Mouse (Mus musculus) heart, postnatal 0 days (tissue): ENCODE data around the gene D5Ertd579e. TPM values are rescaled to one million over a fixed set of nuclear protein-coding genes. Genes with fewer than 3 reads are reported as not detected.
A peak's percentile ranks its signal among the peaks of the same experiment; 100 is the strongest.
"Not testable (repeated sequence)": the region's sequence is repeated elsewhere in the genome, so short reads cannot be mapped to it uniquely, and the experiment has no call there.

Experiments
- ATAC-seq: fragments of 200-750 bp; cut with Nextera tagmentation; 2 replicates; pipeline ENCODE4 v1.8.0; 2017; ENCODE audit warnings: low read depth, moderate number of reproducible peaks, moderate library complexity; ENCODE audit not compliant: insufficient read depth
- DNase-seq: peaks from one replicate; pipeline ENCODE4 v3.0.0-alpha.2; 2016; ENCODE audit warnings: low spot score
- H3K27ac ChIP-seq: fragments of 300-500 bp; sonication (generic); 2 replicates; pipeline ENCODE4 v1.5.1; 2014; ENCODE audit warnings: low read depth, mild to moderate bottlenecking
- H3K27me3 ChIP-seq: fragments of 300-500 bp; sonication (generic); 2 replicates; pipeline ENCODE4 v1.6.1; 2014; ENCODE audit warnings: low read length, mixed read lengths; ENCODE audit not compliant: control insufficient read depth, insufficient read depth
- H3K36me3 ChIP-seq: fragments of 300-500 bp; sonication (generic); replicated peaks from 2 replicates; pipeline ENCODE4 v1.6.1; 2014; ENCODE audit warnings: low read length, mixed read lengths; ENCODE audit not compliant: control insufficient read depth, insufficient read depth
- H3K4me1 ChIP-seq: fragments of 300-500 bp; sonication (generic); 2 replicates; pipeline ENCODE4 v1.6.1; 2014; ENCODE audit warnings: antibody characterized with exemption; ENCODE audit not compliant: control insufficient read depth, insufficient read depth
- H3K4me2 ChIP-seq: fragments of 300-500 bp; sonication (generic); 2 replicates; pipeline ENCODE4 v1.6.1; 2014; ENCODE audit warnings: low read depth, mild to moderate bottlenecking, low read length, moderate library complexity
- H3K4me3 ChIP-seq: fragments of 300-500 bp; sonication (generic); 2 replicates; pipeline ENCODE4 v1.5.1; 2014; ENCODE audit warnings: low read depth, low read length
- H3K9ac ChIP-seq: fragments of 300-500 bp; sonication (generic); replicated peaks from 2 replicates; pipeline ENCODE4 v1.6.1; 2014; ENCODE audit warnings: low read depth, low read length, mixed read lengths
- H3K9me3 ChIP-seq: fragments of 300-500 bp; sonication (generic); replicated peaks from 2 replicates; pipeline ENCODE4 v1.6.1; 2016; ENCODE audit warnings: low read length; ENCODE audit not compliant: control insufficient read depth
- CTCF ChIP-seq: IDR thresholded peaks from 2 replicates; pipeline ENCODE4 v1.5.1; 2016; ENCODE audit warnings: antibody characterized with exemption, control low read depth, low read depth
- EP300 ChIP-seq: IDR thresholded peaks from 2 replicates; pipeline ENCODE4 v1.6.1; 2016; ENCODE audit warnings: antibody characterized with exemption, low read depth
- WGBS: fragments of 180-500 bp; shearing (Covaris S2); extraction: QIAGEN DNeasy Blood & Tissue Kit; methylation state at CpG from one replicate; pipeline ENCODE4 v1.1.7; 2014; 5-methylcytosine and 5-hydroxymethylcytosine counted together
- polyA plus RNA-seq: library from polyadenylated mRNA; unstranded; fragments of >200 nt; fragmentation: Nextera tagmentation; extraction: Ambion mirVana; gene quantifications from 2 replicates; pipeline ENCODE4 v1.2.1, GENCODE M21; 2015
- total RNA-seq: library from RNA; depleted of rRNA; stranded (reverse); fragments of >200 nt; gene quantifications from 2 replicates; pipeline ENCODE4 v1.2.3, GENCODE M21; 2014; ENCODE audit warnings: low replicate concordance

D5Ertd579e gene
- total and polyA plus RNA-seq, 2 experiments from 2014 or later, result 28.5 to 52.6 TPM

- Histone ChIP-seq H3K27me3 (no peaks in the 10 kb centered on the region), H3K4me1 (peaks cover 17% of the 10 kb centered on the region; the same call in 1 of the 2 replicates), H3K9me3 (no peaks in the 10 kb centered on the region), H3K4me2 (no peak overlapping the region), H3K4me3 (no peak overlapping the region), H3K36me3 (peaks cover 19% of the 10 kb centered on the region), H3K9ac (no peak overlapping the region), H3K27ac (peak overlapping the region; percentile 20; the same call in 1 of the 2 replicates)
- no peak for DNase-seq
- TF ChIP-seq CTCF (no peak), EP300 (no peak)
- WGBS, result 44% methylated on average over 2 of the region's 2 CpGs
- no peak for ATAC-seq
These were observed 32.5 kb downstream of the D5Ertd579e start for GRCm38 (mm10) chr5:36663329-36663728.

DNA sequence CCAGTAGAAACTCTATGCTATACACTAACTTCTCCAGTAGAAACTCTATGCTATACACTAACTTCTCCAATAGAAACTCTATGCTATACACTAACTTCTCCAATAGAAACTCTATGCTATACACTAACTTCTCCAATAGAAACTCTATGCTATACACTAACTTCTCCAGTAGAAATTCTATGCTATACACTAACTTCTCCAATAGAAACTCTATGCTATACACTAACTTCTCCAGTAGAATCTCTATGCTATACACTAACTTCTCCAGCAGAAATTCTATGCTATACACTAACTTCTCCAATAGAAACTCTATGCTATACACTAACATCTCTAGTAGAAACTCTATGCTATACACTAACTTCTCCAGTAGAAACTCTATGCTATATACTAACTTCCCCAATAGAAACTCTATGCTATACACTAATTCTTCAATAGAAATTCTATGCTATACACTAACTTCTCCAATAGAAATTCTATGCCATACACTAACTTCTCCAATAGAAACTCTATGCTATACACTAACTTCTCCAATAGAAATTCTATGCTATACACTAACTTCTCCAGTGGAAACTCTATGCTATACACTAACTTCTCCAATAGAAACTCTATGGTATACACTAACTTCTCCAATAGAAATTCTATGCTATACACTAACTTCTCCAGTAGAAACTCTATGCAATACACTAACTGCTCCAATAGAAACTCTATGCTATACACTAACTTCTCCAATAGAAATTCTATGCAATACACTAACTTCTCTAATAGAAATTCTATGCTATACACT, 34.7 kb downstream of the D5Ertd579e start:
- H3K27me3 ChIP-seq, H3K4me2 ChIP-seq, H3K27ac ChIP-seq, H3K9me3 ChIP-seq, H3K9ac ChIP-seq, H3K4me3 ChIP-seq, ATAC-seq, DNase-seq: not testable (repeated sequence)
- Histone ChIP-seq H3K36me3 (peaks cover 12% of the 10 kb centered on the region; the same call in 1 of the 2 replicates), H3K4me1 (peaks cover 17% of the 10 kb centered on the region; the same call in 1 of the 2 replicates)

DNA sequence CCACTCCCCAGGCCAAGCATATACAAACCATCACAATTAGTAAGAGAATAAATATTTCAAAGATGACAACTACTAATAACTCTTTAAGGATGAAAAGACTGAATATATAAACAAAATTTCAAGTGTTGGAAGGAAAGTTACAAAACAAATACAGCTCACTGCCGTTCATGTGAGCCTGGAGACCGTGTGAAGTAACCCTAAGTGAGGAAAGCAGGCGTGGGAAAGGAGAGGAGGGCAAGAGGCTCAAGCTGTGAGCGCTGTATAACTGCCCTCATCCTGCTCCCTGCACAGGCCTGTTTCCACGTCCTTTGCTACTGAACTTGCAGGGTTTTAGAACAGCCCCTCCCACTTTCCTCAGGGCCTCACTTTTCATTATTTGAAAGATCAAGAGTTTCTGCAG, 70.2 kb downstream of the D5Ertd579e start:
- DNase-seq, result no peak
- ATAC-seq, result no peak
- WGBS, result 72% methylated on average over 5 of the region's 5 CpGs

GRCm38 (mm10) chr5:36623670-36624069, 72.2 kb downstream of the D5Ertd579e start:
- Histone ChIP-seq H3K9ac (no peak overlapping the region), H3K4me1 (peaks cover 15% of the 10 kb centered on the region), H3K4me3 (no peak overlapping the region), H3K27me3 (no peaks in the 10 kb centered on the region), H3K27ac (no peak overlapping the region), H3K4me2 (no peak overlapping the region), H3K9me3 (no peaks in the 10 kb centered on the region), H3K36me3 (peaks cover 15% of the 10 kb centered on the region)
- TF ChIP-seq EP300 (no peak), CTCF (no peak)
- no peak for ATAC-seq
- no peak for DNase-seq
- 85% methylated on average over 5 of the region's 5 CpGs for WGBS

More for the DNA sequence above, 70.2 kb downstream of the D5Ertd579e start:
- H3K4me3 ChIP-seq, result no peak overlapping the region
- H3K9me3 ChIP-seq, result no peaks in the 10 kb centered on the region
- TF ChIP-seq CTCF (no peak), EP300 (no peak)
- H3K4me2 ChIP-seq, result no peak overlapping the region
- H3K9ac ChIP-seq, result no peak overlapping the region
- peaks cover 23% of the 10 kb centered on the region for H3K36me3 ChIP-seq
- H3K27ac ChIP-seq, result no peak overlapping the region
- H3K27me3 ChIP-seq, result no peaks in the 10 kb centered on the region
- H3K4me1 ChIP-seq, result peaks cover 7% of the 10 kb centered on the region

- WGBS, result 31% methylated on average over 5 of the region's 5 CpGs
- peak overlapping the region; percentile 92 for H3K27ac ChIP-seq
- no peaks in the 10 kb centered on the region for H3K9me3 ChIP-seq
- H3K9ac ChIP-seq, result peak overlapping the region; percentile 46
- DNase-seq (peak; percentile 48), ATAC-seq (peak; percentile 64)
- H3K4me2 ChIP-seq, result peak overlapping the region; percentile 58
- peak overlapping the region; percentile 31 for H3K4me3 ChIP-seq
- peaks cover 21% of the 10 kb centered on the region for H3K36me3 ChIP-seq
- H3K4me1 ChIP-seq, result peaks cover 15% of the 10 kb centered on the region
- H3K27me3 ChIP-seq, result no peaks in the 10 kb centered on the region
- TF ChIP-seq CTCF, result no peak
- TF ChIP-seq EP300, result no peak
These were observed 74.8 kb downstream of the D5Ertd579e start for GRCm38 (mm10) chr5:36621058-36621449.
